Mouse (Mus musculus) cerebellum, adult 8-10 months (tissue): Measurements from ENCODE around the gene Tipin.
"Not testable (repeated sequence)": the region's sequence is repeated elsewhere in the genome, so short reads cannot be mapped to it uniquely, and the experiment has no call there.

Experiments
- DNase-seq: peaks from one replicate; pipeline ENCODE4 v3.0.0; 2022

Gene Tipin

DNA sequence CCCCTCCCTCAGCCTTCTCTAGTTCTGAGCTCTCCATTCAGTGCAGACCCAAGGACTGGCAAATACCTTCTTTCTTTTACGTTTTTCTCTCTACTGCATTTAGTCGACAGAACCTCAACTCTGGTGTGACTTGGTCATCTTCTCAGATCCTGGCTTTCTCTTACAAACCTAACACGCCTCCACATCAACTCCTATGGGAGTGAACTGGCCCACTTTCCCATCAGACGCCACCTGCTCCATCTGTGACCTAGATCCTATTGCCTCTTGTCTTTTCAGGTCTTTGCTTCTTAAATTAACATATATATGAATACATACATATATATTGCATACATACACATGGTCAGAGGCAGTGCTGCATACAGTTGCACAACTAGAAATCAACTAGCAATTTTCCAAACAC, 7.6 kb upstream of the Tipin start:
- DNase-seq = no peak

DNA sequence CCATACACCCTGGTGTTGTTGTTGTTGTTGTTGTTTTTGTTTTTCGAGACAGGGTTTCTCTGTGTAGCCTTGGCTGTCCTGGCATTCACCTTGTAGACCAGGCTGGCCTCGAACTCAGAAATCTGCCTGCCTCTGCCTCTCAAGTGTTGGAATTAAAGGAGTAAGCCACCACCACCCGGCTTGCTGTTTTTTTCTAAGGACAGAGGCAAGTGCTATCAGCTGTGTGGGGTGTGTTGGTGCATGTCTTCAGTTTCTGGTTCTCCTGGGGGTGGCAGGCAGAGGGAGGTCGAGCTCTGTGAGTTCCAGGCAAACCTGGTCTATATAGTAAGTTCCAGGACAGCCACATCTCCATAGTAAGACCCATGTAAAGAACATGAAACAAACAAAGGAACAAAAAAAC, 7.1 kb upstream of the Tipin start:
- DNase-seq = no peak

DNA sequence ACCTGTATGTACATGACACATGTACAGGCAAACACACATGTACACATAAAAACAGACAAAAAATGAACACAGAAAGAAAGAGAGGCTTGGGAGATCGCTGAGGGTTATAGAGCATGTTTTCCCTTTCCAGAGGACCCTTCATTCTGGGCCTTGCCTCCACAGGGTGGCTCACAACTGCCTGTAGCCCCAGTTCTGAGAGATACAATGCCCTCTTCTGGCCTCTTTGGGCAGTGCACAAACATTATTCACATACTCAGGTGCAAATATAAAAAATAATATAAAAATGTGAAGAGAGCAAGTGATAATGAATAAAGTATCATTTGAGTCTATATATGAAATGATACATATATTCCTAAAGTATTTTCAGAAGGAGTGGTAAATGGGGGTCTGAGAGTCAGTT, 6.5 kb upstream of the Tipin start:
- DNase-seq = no peak

DNA sequence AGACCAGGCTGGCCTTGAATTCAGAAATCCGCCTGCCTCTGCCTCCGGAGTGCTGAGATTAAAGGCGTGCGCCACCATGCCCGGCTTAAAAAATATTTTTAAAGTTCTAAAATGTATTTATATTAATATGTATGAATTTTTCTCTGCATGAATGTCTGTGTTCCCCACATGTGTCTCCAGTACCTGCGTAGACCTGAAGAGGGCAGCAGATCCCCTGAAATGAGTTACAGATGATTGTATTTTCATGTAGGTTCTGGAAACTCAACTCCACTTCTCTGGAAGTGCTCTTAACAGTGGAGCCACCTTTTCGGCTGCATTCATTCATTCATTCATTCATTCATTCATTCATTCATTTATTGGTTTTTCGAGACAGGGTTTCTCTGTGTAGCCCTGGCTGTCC, 3.7 kb upstream of the Tipin start:
- DNase-seq = peak; percentile 74

DNA sequence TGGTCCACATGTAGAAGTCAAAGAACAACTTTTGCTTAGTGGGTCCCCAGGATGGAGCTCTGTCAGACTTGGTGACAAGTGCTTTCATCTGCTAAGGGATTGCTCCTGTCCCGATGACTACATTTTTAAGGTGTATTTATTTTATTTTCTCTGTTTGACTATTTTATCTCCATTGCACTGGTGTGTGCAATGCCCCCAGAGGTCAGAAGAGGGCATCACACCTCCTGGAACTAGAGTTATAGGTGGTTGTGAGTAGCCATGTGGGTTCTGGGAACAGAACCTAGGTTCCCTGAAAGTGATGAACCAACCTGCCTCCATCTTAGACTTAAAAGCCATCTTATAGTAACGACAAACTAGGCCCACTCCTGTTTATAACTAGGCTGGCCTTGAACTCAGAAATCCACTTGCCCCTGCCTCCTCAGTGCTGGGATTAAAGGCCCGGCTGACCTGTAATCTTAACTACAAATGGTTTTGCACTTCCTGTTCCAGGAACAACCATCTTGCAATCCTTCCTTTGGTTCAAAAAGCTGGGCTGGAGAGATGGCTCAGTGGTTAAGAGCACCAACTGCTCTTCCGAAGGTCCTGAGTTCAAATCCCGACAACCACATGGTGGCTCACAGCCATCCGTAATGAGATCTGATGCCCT, 2.6 kb upstream of the Tipin start:
- no peak for DNase-seq

DNA sequence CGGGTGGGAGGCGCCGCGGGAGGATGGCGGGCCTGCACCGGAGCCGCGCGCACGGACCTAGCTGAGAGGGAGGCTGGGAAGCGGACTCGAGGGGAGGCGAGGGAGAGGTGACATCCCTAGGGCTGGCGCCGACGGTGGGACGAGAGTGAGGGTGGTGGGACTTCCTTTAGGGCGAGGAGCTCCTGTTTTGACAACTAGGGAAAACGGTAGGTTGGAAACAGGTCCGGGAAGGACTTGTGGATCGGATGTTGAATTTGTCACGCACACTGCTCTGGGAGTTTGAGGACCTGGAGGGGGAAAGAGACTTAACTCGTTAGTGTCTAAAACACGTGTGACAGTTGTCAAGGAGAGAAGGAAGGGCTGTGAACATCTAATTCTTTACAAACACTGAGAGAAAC, 399 bp downstream of the Tipin start:
- DNase-seq = no peak

DNA sequence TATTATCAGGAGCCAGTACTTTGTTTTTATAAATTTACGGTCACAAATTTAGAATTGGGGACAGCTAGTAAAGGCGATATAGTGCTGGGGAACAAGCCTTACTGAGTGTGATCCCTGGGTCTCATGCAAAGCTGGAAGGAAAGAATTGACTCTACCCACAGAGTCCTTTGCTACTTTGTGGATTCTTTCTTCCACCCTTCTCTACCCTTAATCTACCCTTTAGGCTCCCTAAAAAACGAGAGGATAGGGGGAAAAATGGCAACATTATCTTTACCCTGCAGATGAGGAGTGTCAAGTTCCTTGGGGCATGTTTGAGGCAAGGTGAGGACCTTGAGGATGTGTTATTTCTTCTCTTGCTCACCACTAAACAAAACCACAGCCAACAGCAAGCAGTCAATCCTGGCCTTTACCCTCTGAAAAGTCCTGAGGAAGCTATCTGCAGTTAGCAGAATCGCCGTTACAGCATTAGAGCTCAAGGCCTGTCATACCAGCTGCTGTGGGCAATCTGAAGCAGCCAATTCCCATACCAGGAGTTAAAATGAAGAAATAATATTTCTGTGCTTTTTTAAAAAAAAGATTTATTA, 1.1 kb downstream of the Tipin start:
- DNase-seq = no peak

DNA sequence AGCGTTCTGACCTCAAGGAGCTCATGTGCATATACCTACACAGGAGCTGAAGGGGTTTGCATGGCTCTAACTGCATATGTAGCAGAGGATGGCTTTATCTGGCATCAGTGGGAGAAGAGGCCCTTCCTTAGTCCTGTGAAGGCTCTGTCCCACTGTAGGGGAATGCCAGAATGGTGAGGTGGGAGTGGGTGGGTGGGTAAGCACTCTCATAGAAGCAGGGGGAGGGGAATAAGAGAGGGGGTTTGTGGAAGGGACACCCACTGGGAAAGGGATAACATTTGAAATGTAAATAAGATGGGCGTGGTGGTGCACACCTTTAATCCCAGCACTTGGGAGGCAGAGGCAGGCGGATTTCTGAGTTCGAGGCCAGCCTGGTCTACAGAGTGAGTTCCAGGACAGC, 21.7 kb downstream of the Tipin start:
- DNase-seq = not testable (repeated sequence)

DNA sequence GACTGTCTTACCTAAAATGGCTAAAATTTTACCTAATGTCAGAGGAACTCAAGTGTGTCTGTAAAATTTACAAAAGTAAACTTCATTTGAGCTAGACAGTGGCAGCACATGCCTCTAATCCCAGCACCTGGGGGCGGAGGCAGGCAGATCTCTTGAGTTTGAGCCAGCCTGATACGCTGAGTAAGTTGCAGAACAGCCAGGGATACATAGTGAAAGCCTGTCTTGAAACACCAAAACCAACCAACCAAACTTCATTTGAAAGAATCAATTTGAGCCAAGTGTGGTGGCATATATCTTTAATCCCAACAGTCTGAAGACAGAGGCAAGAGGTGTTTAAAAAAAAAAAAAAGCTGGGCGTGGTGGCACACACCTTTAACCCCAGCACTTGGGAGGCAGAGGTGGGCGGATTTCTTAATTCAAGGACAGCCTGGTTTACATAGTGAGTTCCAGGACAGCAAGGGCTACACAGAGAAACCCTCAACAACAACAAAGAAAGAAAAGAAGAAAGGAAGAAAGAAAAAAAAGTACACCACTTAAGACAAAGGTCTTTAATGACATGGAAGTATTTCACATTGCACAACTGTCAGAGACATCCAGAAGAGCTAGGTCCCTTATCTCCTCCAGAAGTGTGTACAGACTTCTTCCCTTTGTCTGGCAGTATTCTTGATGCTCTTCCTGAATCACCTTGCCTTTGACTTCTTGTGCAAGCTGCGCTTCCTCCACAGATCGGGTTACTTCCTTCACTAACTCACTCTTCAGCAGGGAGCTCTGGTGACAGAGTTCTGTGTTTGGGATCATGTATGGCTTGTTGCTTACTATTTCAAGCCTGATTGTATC, 25.3 kb downstream of the Tipin start:
- no peak for DNase-seq

DNA sequence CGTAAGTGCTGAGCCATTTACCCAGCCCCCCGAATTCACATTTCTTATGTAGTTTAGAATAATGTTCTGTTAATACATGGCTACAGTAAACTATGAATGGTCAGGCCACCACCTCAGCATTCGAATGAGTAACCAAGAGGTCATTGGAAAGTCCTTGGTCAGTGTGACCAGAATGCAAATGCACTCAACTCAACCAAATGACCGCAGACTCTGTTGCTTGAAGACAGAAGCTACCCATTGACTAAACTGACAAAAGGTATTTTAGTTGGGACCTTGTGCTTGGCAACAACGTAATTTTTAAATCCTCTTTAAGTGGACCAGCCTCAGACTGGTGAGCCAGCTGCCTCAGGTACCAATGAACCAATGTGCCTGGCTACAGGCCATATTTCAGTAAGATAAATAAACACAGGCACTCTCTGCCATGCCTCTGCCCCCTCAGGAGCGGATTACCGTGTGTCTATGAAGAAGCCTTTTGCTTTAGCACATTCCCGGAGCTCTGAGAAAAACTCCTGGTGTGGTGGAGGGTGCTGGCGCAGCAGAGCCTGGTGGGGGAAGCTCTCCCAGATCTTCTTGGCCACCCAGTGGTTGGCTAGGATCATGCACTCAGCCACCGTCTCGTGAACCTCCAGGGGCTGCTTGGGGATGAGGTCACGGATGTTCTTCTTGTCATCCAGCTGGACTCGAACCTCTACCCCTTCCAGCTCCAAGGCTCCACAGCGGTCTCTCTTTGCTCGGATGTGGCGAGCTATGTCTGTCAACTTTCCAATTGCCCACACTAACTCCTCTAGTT, 29.8 kb downstream of the Tipin start:
- DNase-seq = no peak

DNA sequence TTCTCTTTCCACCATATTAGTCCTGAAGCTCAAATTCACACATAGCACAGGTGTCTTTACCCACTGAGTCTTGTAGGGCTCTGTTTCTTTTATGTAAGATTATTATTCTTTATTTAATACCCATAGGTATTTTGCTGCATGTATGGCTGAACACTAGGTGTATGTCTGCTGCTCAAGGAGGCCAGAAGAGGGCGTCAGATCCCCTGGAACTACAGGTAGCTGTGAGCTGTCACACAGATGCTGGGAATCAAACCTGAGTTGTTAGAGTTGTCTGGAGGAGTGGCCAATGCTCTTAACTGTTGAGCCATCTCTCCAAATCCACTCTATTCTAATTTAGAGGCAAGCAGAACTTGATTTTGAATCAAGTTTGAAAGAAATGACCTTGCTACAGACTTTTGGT, 30.7 kb downstream of the Tipin start:
- DNase-seq = no peak

DNA sequence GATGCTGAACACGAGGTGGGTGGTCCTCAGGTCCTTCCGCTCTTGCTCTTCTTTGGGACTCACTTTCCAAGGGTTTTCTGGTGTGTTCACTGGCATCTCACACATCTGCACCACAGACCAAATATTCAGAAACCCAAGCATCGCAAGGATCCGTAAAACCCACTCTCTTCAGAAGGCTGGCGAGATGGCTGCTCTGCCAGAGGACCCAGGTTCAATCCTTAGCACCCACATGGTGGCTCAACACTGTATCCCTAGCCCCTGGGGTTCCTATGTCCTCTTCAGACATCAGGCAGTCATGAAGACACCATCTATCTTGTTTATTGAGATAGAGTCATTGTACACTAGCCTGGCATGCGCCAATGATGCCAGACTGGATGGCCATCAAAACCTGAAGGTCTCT, 33.3 kb downstream of the Tipin start:
- DNase-seq = no peak

DNA sequence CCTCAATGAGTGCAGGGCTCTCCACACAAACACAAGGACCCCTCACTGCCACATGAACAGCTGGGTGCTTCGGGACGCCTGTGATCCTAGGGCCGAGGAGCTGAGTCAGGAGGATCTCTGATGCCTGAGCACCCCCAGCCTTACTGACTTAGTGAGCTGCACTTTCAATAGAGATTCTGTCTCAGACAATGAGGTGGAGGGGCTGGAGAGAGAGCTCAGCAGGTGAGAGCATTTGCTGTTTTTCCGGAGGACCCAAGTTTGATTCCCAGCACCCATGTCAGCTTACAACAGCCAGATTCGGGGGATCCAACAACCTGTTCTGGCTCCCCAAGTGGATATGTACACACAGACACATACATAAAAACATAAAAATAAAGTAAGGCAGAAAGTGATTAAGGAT, 35.6 kb downstream of the Tipin start:
- no peak for DNase-seq

DNA sequence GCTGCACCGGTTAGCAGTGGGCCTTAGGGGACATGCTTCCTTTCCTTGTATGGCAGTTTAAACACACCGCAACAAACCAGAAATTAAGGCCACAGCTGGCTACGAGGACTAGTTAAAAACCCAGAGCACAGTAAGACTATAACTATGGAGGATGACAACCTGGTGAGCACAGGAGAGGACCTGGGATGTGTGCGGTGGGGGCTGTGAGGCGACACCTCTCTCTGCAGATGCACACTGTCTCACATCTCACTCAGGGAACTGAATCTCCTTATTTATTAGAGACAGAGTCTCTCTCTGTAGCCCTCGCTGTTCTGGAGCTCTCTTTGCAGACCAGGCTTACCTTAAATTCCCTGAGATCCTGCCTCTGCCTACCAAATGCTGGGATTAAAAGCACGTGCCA, 42.6 kb downstream of the Tipin start:
- no peak for DNase-seq

DNA sequence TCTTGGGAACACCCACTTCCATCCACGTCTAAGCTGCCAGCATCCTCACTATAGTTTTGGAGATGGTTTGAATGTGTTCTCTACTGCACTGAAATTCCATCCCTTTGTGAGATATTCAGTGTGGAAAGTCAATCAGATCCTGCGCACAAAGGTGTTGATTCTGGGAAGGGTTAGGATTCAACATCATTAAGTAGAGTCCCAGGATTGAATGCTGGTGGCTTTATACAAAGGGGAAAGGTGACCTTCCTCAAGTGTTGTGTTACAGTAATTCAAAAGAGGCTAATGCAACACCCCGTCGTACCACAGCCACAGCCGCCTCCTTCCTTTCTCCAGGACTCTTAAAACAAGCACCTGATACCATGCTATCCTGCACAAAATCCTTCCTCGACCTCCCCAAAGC, 54.4 kb downstream of the Tipin start:
- no peak for DNase-seq

DNA sequence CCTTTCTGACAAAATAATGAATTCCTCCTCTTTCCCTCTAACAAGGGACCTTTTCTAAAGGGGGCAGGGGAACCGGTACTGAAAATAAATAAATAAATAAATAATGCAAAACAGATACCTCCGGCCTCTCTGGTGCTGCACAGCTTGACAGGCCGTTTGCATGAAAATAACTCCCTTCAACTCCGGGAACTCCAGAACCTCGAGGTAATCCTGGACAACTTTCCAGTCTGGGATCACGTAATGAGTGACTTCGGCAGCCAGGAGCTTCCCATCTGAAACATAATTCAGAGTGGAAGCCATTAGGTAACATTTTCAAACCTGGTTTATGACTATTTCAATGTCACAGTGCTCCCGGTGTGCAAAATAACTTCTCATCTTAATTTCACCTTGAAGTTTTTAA, 58.0 kb downstream of the Tipin start:
- no peak for DNase-seq

DNA sequence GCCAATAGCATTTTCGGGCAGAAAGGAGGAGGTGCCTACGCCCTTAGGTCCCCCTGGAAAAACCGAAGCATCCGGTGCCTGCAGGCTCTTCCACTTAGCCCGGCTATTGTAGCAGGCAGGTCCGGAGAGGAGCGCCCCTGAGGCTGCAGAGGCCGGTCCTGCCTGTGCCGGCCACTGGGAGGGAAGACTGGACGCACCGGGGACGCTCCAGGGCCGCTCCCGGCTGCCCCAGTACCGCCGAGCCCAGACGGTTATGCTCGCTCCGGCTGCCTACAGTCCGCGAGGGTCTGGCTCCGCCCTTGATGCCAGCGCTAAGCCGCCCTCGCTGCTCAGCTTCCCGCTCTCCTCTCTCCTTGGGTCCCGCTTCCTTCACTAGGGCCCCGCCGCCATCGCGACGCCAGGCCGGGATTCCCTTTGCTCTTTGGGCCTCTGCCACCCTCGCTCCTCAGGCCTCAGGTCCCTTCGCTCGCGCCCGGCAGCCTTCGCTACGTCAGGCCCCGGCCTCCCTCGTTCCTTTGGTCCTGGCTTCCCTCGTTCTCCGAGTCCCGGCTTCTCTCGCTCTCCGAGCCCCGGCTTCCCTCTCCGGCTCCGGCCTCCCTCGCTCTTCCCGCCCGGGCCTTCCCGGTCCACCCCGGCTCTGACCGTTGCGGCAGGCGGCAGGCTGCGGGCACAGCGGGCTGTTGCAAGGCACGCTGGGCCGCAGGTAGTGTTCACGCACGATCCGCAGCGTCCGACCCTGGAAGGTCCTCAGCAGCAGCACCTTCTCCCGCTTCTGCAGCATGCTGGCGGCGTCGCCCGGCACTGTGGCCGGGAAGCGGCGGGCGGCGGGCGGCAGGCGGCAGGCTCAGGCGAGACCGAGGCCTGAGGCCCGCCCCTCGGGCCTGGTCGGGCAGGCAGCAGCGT, 59.2 kb downstream of the Tipin start:
- peak; percentile 74 for DNase-seq

DNA sequence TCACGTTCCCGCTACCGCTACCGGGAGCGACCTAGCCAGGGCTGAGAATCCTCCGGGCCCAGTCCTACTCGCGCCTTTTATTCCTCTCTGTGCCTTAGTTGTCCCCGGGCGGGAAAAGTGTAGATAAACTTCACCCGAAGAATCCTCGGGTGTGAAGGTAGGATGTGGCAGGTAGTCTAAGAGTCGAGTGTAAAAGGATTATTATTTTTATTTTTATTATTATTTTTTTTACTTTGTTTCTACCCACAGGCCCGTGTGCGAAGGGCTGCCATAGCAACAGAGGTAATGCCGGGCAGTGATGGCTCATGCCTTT, 59.8 kb downstream of the Tipin start, which contains the start of gene Dis3l:
Gene Dis3l (minus strand): TSS at position 35 of the 313 bp plus-strand sequence.
- DNase-seq = no peak

DNA sequence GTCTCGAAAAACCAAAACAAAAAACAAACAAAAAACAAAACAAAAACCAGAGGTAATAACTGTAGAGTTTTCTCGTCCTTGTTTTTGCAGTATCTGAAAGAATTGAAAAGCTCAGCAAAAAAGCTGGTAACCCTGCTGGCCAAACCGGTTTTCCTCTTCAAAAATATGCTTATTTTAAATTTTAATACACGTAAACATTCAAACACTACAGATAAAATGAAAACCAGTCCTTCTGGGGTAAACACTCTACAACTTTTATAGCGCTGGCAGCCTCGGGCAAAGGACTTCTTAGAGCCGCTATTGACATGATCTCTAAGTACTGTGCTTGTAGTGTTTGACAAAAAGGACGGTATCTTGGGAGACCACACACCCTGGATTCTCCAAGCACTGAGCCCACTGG, 60.3 kb downstream of the Tipin start:
- DNase-seq = no peak

DNA sequence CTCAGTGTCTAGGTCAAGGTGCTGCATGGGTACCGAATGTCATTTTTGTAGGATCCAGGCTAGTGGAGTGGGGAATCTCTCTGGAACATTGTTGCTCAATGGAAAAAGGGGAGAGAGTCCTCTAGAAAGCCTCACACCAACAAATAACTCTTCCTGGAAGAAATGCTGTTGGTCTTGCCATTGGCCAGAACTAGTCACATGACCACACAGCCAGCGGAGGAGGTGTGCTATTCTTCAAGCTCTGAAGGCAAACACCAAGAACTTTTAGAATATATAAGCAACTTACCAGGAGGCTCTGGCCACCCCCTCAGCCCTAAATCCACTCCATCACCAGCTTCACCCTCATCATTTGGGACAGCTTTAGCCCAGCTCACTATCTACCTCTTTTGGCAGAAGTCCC, 62.3 kb downstream of the Tipin start:
- no peak for DNase-seq

DNA sequence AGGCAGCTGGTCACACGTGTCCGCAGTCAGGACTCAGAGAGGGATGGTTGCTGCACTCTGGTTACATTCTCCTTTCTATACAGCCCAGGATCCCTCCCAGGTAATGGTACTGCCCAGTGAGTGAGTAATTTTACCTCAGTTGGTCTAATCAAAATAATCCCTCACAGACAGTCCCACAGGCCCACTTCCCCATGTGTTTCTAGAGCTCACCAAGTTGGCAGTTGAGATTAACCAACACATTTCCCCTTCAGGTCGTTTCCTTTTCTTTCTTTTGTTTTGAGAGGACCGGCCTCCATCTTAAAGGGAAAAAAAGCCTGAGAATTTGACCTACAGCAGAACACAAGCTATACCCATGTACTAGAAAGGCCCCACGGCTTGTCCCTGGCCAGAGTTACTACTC, 64.5 kb downstream of the Tipin start:
- DNase-seq = no peak

DNA sequence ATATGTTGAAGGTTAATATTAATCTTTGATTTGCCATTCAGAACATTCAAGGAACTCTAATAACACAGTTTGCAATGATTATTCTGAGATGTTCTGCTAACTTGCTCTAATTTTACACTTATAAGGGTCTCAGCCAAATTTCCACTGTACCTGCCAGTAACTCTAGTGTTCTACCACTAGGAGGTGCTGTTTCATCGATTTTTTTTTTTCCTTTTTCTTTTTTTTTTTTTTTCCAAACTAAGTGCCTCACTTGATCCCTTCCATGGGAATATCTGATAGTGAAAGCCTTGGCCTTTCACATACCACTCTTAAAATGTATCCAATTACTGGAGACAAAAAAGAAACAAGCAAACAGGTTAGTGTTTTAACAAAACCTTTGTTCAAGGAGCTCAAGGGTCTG, 66.0 kb downstream of the Tipin start:
- DNase-seq = no peak

DNA sequence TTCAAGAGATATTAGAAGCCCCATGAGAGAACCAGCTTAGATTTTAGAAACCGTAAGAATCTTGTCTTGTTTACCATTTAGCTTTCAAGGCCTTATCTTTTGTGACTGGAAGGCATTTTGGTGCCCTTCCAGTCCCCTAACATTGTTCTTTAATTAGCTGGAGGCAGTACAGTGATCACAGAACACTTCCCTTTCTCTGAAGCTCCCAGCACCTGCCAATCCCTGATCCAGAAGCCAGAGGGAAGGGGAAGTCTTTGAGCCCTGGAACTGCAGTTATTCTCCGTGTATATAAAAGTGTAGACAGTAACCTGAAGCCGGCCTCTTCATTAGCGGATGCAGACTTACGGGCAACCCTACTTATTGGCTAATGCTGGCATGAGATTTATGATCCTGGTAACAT, 68.1 kb downstream of the Tipin start:
- DNase-seq = no peak
